Mouse (Mus musculus) CD4-positive, CD25-positive, alpha-beta regulatory T cell, adult 9 weeks (primary cell): ENCODE results near the gene Gm11060. TPM values are rescaled to one million over a fixed set of nuclear protein-coding genes. Genes with fewer than 3 reads are reported as not detected.

Experiments
- polyA plus RNA-seq: library from polyadenylated mRNA; unstranded; fragments of 100-300 nt; shearing (Covaris generic); gene quantifications from one replicate; pipeline ENCODE4 v1.2.1, GENCODE M21; 2017

Gene Gm11060
- polyA plus RNA-seq: not detected

DNA sequence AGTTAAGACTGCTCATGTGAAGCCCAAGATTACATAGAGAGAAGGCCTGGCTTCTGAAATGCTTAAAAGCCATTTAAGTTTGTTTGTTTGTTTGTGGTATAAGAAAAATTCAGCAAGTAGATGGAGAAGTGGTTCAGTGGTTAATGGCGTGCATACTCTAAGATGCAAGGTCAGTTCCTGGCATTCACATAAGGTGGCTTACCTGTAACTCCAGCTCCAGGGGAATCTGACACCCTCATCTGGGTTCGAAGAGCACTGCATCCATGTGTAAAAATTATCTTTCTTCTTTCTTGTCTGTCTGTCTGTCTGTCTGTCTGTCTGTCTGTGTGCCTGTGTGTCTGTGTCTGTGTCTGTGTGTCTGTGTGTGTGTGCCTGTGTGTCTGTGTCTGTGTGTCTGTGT, at the start of gene Gm11060:
Gene Gm11060, plus strand, starts transcription at position 301 of the 400 bp plus-strand sequence.

DNA sequence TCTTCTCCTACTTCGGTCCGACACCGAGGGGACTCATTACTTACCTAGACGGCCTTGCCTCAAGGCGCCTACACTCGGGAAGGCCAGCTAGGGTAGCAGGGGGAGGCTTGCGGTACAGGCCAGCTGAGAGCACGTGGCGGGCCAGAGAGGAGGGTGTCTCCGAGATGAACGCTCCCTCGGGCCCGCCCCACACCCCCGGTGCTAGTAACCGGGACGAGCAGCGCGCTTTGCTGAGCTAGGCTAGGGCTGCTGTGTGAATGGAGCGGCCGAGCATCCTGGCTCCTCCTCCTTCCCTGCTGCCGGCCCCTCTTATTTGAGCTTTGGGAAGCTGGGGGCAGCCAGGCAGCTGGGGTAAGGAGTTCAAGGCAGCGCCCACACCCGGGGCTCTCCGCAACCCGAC, 34.5 kb downstream of the Gm11060 start, which contains the start of gene Wt1:
Gene Wt1, plus strand, starts transcription at position 251 of the 400 bp plus-strand sequence.

Other genes with a start within 250 kb of the Gm11060 start
- gene Prrg4, start 242.1 kb upstream of the Gm11060 start, polyA plus RNA-seq: 1.9 TPM
- 3.4 TPM for gene Ccdc73, start 224.2 kb upstream of the Gm11060 start, polyA plus RNA-seq
- 321 TPM for gene Eif3m, start 74.9 kb upstream of the Gm11060 start, polyA plus RNA-seq
- gene Wt1, start 34.5 kb downstream of the Gm11060 start, polyA plus RNA-seq: not detected
- not detected for gene Them7, start 132.3 kb downstream of the Gm11060 start, polyA plus RNA-seq